Mouse (Mus musculus) E14TG2a.4 (cell line): ENCODE data around the gene Gm47996.
"Not testable (repeated sequence)": the region's sequence is repeated elsewhere in the genome, so short reads cannot be mapped to it uniquely, and the experiment has no call there.

Source experiments
- CTCF ChIP-seq: conservative IDR thresholded peaks from 2 replicates; pipeline ENCODE4 v1.5.1; 2014; ENCODE audit warnings: low read length
- NANOG ChIP-seq: IDR thresholded peaks from 2 replicates; pipeline ENCODE4 v1.6.1; 2014; ENCODE audit warnings: borderline replicate concordance, low read length, mixed read lengths
- POU5F1 ChIP-seq: IDR thresholded peaks from 2 replicates; pipeline ENCODE4 v1.6.1; 2014; ENCODE audit warnings: low read length, borderline replicate concordance

DNA sequence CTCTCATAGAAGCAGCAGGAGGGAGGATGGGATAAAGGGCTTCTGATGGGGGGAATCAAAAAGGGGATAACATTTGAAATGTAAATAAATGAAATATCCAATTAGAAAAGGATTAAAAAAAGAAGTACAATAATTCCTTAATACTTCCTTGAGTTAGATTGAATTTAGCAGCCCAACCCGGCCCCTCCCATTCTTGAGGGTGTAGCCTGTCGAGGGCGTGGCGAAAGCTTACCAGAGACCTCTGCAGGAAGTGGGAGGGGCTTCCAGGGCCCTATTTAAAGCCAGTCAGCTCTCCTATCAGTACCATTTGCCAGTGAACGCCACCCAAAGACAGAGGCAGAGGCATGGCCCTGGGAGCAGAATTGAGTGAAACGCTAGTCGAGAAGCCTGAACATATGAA lies 27.7 kb upstream of the Gm47996 start, which contains the start of gene Gm47985:
- TF ChIP-seq CTCF, POU5F1, NANOG: not testable (repeated sequence)
